Mouse (Mus musculus) G1E (cell line): ENCODE results near the gene Rgs2.

Experiments
- CTCF ChIP-seq: IDR thresholded peaks from 2 replicates; pipeline ENCODE4 v1.5.1; 2012; ENCODE audit warnings: low read depth, low read length, inconsistent platforms, mixed read lengths
- GATA1 ChIP-seq: IDR thresholded peaks from 2 replicates; pipeline ENCODE4 v1.6.1; 2012; ENCODE audit warnings: borderline replicate concordance, low read length, inconsistent platforms, mixed read lengths
- GATA2 ChIP-seq: IDR thresholded peaks from 2 replicates; pipeline ENCODE4 v1.6.1; 2012; ENCODE audit warnings: low read depth, low read length, inconsistent platforms, borderline replicate concordance
- POLR2AphosphoS5 ChIP-seq: IDR thresholded peaks from 2 replicates; pipeline ENCODE4 v1.6.1; 2012; ENCODE audit warnings: low read depth, low read length, inconsistent platforms; ENCODE audit not compliant: insufficient replicate concordance
- TAL1 ChIP-seq: conservative IDR thresholded peaks from 2 replicates; pipeline ENCODE4 v1.6.1; 2012; ENCODE audit warnings: low read depth, low read length, inconsistent platforms, mixed read lengths

GRCm38 (mm10) chr1:144006542-144006941 is 2.6 kb upstream of the Rgs2 start:
- TF ChIP-seq CTCF (no peak), GATA1 (no peak), GATA2 (peak; percentile 93; the same call in 1 of the 2 replicates), TAL1 (no peak), POLR2AphosphoS5 (no peak)
